In genomic region chr11:52602061-52602561, GRCm38 (mm10) we compare ENCODE assay signal across 11 mouse cellular contexts.
DNase-seq lines count a peak whose midpoint lies in the region.
"Had no signal": no experiment of that assay in that cellular context is flagged by ENCODE, and none has a peak within 500 bp of the region (broad histone marks: within the 10 kb centered on the region; RNA-seq: fewer than 3 reads in every experiment).

No protein-coding gene starts in this region.

- H3K27ac ChIP-seq in forebrain, embryonic 10.5 days = no peak overlapping the region

- H3K4me1 ChIP-seq in forebrain, embryonic 10.5 days = peaks cover 7% of the 10 kb centered on the region; the same call in 1 of the 2 replicates
- H3K4me1 ChIP-seq: megakaryocyte, embryonic 14.5 days had no signal

- WGBS in forebrain, embryonic 10.5 days = 89% methylated on average over 15 of the region's 15 CpGs

- no peaks in the 10 kb centered on the region for H3K27me3 ChIP-seq in forebrain, embryonic 10.5 days (ENCODE audit: poor library complexity, severe bottlenecking)

- DNase-seq in cerebellum, adult 11-12 months = peak; percentile 2
- no peak for DNase-seq in cerebellum, postnatal 4 days (ENCODE audit: low spot score in 2 of 2)
- peak; percentile 39 for DNase-seq in adrenal gland, adult 8-10 months
- peak; percentile 50 to 81 for DNase-seq in layer of hippocampus, adult 18-20 months (ENCODE audit: low spot score in 2 of 2)
- peak; percentile 29 to 51 for DNase-seq in left cerebral cortex, postnatal 14 days (ENCODE audit: low spot score in 2 of 2)
- no peak for DNase-seq in yolk sac, embryonic 10.5 days (ENCODE audit: low spot score)
- no peak for DNase-seq in spleen, postnatal 36 days (ENCODE audit: low spot score in 2 of 2)
- no peak for DNase-seq in forebrain, embryonic 10.5 days (ENCODE audit: extremely low spot score, low spot score)
- DNase-seq: gastrocnemius, postnatal 10 days had no signal

- no peaks in the 10 kb centered on the region for H3K36me3 ChIP-seq in forebrain, embryonic 10.5 days (replicated peaks)
- H3K36me3 ChIP-seq: G1E had no signal

- H3K4me3 ChIP-seq in forebrain, embryonic 10.5 days = no peak overlapping the region
- H3K4me3 ChIP-seq: megakaryocyte, embryonic 14.5 days had no signal

- intact Hi-C loops in left cerebral cortex, postnatal 14 days (cut with DNase I) = no loop called here

- H3K9me3 ChIP-seq in forebrain, embryonic 10.5 days = no peaks in the 10 kb centered on the region
- H3K9me3 ChIP-seq: G1E had no signal

Comparison
In these comparisons a context has a peak if more than half of its experiments do, and no peak if none do; other contexts are left out.
1. DNase-seq: peak in cerebellum, adult 11-12 months (single experiment), adrenal gland, adult 8-10 months (single experiment), layer of hippocampus, adult 18-20 months (2 of 2) and left cerebral cortex, postnatal 14 days (2 of 2); none in cerebellum, postnatal 4 days (0 of 2), yolk sac, embryonic 10.5 days (single experiment), spleen, postnatal 36 days (0 of 2) and forebrain, embryonic 10.5 days (single experiment).